Mouse (Mus musculus) layer of hippocampus, postnatal 36 days (tissue): Measurements from ENCODE around the gene Slc25a16. TPM values are rescaled to one million over a fixed set of nuclear protein-coding genes. Genes with fewer than 3 reads are reported as not detected.

Source experiments
- DNase-seq, 2 experiments: peaks; one replicate each; pipeline ENCODE4 v3.0.0; 2022
- total RNA-seq, 2 experiments: library from RNA; stranded (reverse); gene quantifications; 2 replicates each; pipeline ENCODE4 v1.2.3; 2021

The Slc25a16 gene
- total RNA-seq, result 10 to 100 TPM; 34.9 to 41.6 TPM

DNA sequence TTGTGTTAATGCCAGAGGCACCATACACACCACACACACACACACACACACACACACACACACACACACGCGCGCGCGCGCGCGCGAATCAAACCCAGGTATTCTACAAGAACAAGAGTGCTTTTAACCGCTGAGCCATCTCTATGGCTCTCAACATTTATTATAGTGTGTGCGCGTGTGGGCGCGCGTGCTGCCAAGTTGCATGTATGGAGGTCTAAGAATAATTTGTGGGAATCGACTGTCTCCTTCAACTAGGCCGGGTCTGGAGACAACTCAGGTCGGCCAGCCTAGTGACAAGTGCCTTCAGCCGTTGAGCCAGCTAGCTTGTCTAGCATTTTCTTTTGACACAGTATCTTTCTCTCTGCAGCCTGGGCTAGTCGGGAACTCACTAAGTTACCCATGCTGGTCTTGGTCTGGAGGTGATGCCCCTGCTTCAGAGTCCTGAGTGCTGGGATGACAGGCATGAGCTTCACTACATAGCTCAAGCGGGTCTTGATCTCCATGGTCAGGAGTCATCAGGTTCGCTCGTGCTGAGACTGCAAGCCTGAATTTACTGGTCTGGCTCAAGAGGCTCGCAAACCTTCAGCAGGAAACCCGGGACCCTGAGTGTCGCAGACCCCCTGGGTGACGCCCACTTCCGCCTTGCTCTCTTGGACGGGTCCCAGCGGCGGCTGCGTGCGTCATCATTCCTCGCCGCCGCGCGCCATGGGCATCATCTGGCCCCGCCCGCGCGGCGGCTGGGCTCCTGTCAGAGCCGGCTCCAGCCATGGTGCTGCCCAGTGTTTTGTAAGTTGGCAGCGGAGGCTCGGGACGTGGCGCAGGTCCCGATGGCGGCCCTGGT lies at the start of gene Slc25a16:
Slc25a16 (plus strand) TSS at position 709 of the 841 bp plus-strand sequence.
- DNase-seq, result peak; percentile 91 to 92

DNA sequence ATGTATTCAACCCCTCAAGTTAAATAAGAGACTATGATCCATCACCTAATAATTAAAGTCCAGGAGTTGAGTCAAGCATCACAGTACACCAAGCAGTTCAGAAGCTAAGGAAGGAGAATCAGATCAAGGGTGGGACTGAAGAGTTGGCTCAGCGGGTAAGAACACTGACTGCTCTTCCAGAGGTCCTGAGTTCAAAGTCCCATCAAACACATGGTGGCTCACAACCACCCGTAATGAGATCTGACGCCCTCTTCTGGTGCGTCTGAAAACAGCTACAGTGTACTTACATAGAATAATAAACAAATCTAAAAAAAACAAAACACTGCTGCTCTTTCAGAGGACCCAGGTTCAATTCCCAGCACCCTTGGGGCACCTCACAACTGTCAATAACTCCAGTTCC lies 45.6 kb upstream of the Slc25a16 start:
- DNase-seq, result no peak

DNA sequence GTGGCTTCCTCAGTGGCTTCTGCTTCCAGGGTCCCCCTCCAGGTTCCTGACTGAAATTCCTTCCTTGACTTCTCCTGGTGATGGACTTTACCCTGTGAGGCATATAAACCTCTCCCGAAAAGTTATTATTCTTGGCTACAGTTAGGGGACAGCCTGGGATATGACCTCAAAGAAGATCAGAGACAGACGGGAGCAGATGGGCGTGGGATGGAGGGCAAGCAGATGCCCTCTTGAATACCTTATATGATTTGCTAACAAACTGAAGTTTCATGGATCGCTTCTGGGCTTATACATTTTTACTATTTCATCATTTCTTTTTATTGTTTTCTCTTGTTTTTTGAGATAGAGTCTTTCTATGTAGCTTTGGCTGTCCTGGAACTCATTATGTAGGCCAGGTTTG lies 44.9 kb upstream of the Slc25a16 start:
- DNase-seq, result no peak

DNA sequence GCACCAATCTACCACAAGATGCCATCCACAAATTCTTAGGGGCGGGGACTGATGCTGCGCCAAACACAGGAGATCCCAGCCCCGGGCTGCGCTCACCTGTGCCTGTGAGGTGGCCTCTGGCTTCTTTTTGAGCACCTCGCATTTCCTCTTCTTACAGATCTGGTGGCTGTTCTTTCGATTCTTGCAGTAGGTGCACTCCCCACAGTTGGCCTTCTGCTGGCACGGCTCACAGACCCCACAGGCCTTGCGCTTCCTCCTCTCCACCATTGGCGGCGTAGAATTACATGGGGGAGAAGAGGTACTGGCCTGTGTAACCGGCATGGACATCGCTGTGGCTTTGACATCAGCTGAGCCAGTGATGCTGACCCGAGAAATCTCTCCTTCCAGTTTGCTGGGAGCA lies 42.4 kb upstream of the Slc25a16 start:
- DNase-seq, result no peak

DNA sequence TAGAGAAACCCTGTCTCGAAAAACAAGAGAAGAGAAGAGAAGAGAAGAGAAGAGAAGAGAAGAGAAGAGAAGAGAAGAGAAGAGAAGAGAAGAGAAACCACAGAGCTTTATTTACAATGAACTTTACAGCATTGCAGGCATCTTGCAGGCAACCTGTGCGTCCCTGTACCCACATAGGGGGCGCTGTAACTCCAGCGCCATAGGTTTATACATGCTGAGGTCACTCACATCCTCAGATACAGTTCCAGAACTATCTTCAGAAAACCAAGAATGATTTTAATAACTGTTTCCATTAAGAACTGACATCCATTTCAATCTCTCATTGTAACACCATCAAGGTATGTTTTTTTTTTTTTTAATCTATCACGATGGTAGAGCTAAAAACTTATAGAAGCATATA lies 39.2 kb upstream of the Slc25a16 start:
- DNase-seq, result no peak

DNA sequence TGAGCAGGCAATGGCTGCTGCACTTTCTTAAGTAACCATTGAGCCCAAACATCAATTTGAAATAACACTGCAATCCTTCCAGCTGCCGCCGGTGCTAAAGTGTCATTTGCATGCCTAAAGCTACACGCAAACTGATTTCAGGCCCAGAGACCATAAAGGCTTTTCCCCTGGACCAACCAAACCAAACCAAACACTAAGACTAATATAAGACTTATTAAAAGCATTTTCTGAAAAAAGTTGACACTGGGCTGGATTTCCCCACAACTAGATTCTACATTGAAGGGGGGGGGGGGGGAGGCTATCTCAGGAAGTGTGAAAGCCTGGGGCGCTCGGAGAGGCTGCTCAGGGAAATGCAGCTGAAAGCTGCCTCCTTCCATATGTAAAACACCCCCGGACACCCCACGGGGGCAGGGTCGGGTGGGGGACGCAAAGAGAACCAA lies 36.5 kb upstream of the Slc25a16 start:
- no peak for DNase-seq

DNA sequence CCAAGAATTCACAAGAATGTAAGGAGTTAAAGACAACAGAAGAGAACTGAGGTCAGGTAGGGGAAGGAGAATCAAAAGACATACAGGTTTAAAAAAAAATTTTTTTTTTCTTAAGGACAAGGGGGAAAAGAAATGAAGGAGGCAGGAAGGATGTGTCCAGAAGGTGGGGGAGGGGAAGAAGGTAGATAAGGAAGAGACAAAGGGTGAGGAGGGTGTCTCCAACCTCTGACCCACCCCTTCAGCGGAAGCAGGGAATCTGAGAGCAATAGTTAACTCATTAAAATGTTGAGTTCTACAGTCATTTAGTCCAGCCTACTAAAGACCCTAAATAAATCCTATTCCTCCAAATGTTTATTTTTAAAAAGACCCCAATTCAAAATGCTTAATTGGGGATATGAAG lies 35.9 kb upstream of the Slc25a16 start:
- no peak for DNase-seq

DNA sequence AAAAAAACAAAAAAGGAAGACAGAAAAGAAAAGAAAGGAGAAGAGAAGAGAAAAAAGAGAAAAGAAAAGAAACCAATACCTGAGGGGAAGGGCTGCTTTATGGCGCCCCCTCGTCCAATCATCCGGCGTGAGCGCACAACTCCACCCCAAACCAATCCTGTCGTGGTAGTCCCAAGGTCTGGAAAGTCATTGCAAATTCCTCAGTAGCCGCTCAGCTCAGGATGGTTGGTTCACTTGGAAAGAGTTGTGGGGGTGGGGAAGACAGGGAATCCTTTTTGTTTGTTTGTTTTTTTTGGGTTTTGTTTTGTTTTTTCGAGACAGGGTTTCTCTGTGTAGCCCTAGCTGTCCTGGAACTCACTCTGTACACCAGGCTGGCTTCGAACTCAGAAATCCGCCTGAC lies 35.0 kb upstream of the Slc25a16 start:
- no peak for DNase-seq

DNA sequence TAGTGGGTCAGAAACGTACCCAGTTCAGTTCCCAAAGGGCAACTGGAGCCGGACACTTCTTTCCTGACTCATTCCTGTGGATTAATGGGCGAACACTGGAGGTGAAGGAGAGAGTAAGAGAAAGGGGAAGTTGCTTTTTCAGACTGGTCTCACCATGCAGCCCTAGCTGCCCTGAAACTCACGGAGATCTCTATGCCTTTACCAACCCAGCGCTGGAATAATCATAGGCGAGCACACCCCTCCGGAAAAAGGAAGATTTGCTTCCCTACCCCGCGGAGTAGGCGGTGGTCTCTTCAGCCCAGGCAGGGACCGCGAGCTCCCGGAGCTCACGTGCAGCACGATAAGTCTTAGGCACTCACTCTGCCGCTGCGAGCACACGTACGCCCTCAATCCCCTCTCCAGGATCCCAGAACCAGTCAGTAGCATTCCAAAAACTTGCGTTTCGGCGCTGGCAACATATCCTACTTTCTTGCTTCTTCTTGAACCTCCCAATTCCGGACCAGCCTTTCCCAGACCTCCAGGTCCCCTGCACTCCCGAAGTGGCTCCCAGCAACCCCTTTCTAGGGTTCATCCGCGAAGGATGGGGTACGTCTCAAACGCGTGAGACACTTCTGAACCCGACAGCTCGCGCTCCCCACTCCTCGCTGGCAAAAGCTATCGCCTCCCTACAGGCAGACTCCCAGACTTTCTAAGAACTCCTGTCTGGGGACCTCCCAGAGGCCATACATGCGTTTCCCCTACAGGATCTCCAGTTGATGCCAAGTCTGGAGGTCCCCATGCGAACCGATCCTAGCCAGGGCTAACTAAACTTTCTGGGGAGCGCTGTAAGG lies 34.2 kb upstream of the Slc25a16 start:
- DNase-seq, result no peak

DNA sequence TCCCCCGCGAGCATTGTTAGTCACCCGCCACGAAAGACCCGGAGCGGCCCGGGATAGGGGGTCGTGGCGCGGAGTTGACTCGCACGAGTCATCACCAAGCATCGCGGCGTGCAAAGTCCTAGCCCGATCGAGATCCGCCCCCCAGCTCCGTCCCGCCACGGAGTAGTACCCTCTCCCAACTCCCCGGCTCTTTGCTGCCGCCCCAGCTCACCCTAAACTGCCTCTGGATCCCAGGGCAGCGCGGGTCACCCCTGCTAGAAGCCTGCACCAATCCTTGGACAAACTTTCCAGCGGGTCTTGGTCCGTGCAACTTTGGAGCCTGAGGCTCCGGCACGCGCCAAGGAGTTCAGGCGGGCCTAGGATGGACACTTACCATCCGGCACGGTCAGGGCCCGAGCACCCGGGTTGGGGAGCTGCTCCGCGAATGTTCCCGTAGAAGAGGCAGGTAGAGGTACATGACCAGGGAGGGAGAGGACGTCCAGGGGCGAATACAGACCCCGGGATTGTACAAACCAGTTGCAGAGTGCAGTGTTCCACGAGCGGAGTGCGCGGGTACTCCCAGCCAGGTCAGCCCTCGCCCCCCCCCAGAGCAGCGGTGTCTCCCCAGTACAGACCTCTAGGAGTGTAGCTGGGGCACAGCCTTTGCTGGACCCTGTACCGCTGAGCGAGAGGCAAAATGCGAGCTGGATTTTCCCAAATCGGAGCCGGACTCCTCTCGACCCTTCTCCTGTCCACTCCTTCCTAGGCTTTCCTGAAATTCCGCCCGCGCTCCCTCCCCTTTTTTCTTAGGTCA lies 33.4 kb upstream of the Slc25a16 start:
- peak; percentile 4 to 19 for DNase-seq

DNA sequence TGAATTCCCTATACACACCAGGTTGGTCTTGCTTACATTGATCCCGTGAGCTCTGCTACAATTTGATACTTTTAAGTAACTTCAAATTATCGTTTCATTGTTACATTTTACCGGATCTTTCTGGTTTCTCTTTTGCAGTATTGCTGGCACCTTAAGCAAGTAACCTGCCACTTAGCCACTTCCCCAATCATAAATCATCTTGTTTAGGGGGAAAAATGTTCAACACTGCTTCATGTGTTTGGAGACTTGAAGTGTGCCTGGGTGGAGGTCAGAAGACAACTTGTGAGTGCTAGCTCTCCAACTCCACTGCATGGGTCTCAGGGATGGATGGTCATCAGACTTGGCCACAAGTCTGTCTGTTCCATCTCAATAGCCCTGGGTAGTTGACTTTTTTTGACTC lies 29.4 kb upstream of the Slc25a16 start:
- no peak for DNase-seq

DNA sequence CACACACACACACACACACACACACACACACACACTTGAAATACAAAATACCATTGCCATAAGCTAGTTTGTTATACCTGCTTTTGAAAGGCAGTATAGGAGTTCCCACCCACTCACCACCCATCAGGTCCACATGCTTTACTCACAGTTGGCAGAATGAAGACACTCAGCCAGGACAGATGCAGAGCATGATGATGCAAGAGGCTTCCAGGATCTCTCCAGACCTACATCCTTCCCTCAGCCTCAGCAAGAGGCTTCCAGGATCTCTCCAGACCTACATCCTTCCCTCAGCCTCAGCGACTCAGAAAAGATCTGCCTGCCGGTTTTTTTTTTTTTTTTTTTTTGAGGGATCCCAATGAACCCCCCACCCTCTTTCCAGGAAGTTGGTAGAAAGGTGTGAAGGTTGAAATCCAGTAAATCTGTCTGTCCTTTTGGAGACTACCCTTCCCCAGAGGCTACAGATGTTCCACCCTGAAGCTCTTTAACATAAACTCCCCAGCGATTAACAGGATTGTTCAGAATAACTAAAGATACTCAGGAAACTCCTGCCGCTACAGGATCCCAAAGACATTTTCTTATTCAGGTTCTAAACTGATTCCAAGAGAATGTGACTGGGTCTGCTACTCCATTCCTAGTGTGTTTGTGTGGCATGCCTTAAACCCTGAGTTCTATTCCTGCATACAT lies 27.7 kb upstream of the Slc25a16 start:
- DNase-seq, result no peak

DNA sequence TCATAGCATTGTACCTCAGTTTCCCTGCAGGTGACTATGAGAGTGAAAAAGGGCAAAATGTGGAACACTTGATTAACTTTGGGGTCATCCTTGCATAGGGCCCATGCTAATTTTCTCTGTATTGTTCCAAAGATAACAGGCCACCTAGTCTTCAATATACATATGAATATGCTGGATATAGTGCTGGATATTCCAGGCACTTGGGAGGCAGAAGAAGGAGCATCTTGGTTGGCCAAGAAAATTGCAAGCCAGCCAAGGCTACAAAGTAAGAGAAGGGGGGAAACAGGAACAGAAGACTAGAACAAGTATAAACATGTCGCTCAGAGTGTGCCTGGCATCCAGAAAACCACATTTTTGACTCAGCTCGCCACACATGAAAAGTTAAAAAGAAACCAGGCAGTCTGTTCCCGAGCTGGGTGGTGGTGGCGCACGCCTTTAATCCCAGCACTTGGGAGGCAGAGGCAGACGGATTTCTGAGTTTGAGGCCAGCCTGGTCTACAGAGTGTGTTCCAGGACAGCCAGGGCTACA lies 27.0 kb upstream of the Slc25a16 start:
- no peak for DNase-seq

DNA sequence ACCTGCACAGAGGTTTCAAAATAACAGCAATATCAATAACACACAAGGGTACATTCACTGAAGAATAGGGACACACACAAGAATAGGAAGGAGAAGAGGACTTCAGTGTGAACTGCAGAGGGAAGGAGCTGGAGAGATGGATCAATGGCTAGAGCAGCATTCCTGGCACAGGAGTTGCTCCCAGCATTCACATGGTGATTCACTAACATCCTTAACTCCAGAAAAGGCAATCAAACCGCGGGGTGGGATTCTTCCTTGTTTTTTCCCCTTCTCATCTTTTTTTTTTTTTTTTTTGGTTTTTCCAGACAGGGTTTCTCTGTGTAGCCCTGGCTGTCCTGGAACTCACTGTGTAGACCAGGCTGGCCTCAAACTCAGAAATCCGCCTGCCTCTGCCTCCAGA lies 26.0 kb upstream of the Slc25a16 start:
- no peak for DNase-seq

DNA sequence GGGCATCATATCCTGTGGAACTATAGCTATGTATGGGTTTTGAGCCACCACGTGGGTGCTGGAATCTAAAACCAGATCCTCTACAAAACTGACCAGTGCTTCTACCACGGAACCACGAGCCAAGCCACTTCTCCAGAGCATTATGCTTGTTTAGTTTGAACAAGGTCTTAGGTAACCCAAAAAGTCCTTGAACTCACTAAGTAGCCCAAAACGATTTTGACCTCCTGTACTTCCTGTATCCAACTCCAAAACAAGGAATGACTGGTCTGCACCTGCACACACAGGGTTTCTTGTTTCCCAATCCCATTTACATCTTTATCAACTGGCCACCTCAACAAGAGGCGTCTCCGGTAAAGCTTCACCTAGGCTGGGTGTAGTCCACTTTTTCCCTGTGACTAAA lies 25.0 kb upstream of the Slc25a16 start:
- DNase-seq, result no peak

DNA sequence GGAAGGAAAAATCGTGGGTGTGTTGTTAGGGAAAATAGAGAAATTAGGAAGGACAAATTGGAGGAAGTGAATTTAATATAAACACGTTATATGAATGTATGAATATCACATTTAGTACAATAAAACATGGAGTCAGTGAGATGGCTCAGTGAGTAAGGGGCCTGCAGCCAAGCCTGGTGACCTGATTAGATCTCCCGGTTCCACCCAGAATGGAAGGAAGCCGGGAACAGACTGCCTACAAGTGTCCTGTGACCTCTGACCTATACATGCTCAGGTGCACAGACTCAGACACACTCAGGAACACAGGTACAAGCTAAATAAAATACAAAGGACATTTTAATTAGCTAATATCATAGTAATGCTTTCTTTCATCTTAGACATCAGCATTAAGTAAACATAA lies 24.4 kb upstream of the Slc25a16 start:
- DNase-seq, result no peak

DNA sequence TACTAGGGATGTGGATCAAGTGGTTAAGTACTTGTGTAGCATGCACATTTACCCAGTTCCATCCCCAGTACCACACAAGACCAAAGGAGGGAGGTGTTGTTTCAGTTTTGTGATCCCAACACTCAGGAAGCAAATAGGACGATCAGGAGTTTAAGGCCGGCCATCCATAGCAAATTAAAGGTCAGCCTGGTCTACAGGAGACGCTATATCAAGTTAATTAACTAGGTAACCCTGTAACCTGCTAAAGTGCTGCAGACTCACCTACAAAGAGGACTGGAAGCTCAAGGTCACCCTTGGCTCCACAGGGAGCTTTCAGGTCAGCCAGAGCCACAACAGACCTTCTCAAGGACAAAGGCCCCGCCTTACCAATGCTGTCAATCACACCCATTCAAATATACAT lies 23.7 kb upstream of the Slc25a16 start:
- no peak for DNase-seq

DNA sequence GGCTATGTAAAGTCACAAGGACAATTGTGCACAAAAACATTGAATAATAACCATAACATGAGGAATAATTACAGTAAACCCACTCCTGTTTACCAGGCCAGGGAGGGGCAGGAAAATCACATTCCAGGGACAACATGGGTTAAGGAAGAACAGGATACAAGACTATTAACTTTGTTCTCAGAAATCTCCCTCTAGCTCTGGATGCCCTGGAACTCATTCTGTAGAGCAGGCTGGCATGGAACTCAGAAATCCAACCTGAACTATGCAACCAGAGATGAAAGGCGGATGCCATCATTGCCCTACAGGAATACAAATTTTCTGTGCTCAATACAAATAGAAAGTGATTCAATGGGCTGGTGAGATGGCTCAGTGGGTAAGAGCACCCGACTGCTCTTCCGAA lies 23.0 kb upstream of the Slc25a16 start:
- no peak for DNase-seq

DNA sequence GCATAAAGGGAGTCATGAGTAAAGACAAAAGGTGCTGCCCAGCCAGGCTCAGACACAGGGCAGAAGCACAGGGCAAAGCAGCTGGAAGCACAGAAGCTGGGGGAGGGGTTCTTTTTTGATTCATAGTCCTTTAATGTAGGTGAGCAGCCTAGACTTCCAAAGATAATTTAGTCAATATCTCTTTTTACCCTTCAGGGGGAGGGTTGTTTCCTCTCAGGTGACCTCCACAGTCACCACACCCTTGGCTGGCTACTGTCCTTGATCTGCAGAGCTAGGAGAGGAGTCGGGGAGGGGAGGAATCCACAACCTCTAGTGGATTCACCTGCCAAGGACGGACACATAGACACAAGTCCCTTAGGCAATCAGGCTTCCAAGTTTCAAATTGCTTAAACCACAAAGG lies 22.4 kb upstream of the Slc25a16 start:
- no peak for DNase-seq

DNA sequence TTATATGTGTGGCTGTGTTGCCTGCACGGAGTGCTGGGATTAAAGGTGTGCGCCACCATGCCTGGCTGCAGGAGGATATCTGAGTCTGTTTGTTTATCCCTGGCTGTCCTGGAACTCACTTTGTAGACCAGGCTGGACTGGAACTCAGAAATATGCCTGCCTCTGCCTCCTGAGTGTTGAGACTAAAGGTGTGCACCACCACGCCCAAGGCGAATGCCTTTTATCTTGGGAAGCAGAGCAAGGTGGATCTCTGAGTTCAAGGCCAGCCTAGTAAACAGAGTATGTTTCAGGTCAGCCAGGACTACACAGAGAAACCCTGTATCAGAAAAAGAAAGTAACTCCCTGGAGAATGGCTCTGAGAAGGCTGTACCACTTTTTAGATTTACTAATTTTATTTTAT lies 20.3 kb upstream of the Slc25a16 start:
- no peak for DNase-seq

DNA sequence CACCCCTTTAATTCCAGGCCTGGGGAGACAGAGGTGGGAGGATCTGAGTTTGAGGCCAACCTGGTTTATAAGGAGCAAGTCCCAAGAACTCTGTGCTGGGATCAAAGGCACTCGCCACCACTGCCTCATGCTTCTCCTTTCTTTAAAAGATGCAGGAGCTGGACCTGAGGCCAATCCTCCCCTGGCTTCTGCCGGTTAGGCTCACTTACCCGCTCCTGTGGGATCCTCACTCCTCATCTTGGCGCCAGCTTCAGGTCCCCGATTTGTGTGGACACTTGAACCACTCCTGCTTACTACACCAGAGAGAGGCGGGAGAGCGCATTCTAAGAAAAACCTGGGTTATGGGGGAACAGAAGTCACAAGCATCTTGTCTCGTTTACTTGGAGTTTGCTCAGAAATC lies 18.6 kb upstream of the Slc25a16 start:
- no peak for DNase-seq

DNA sequence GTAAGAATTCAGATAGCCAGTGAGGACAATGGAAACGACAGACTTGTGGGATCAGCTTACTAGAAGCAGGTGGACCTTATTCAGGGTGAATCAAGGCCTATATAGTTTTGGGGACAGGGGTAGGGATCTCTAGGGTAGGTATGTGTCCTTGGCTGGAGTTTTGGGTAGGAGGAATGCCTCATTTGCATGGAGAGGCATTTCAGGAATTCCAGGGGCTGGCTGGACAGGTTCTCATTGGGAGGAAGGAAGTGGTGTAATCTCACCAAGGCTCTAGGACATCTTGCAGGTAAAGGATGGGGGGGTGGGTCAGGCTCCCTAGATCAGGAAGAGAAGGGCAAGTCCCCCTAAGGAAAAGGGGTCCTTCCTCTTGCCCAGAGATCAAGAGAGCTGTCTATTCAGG lies 17.6 kb upstream of the Slc25a16 start:
- no peak for DNase-seq
